Mouse (Mus musculus): ENCODE data around the gene Tlx1.

Tlx1 gene

DNA sequence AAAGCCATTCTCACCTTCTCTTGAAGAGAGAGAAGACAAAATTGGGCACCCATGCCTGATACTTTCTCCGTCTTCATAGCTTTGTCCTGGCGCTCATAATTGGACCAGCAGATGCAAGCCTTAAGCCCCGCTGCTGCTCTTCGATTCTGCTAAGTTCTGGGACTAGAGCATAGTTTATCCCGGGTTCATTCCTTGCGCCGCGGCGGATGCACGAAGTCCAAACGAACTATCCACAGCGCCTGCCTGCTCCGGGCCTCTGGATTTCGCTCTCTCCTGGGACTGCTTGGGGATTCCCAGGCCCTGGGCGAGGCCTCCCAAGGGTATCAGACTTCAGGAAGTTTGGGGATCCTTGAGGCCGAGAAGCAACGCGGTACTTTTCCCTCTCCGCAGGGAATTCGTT lies 8.4 kb downstream of the Tlx1 start:
- no peak for DNase-seq

DNA sequence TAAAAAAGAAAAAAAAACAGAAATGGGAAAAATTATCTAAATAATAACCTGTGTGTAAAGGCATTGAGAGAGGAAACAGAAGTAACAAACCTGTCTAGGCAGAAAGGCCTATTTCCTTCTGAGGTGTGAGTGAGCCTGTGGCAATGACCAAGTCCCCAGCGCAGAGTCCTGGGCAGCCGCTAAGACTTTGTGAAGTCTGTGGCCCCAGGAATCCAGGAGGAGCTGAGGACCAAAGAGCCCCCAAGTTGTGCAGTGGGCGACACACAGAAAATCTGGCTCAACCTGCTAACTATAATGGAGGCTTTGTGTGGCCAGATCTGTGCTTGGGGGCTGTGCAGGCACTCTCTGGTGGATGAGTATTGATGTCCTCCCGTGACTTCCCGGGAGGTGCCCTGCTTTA lies 9.0 kb downstream of the Tlx1 start:
- DNase-seq = no peak

DNA sequence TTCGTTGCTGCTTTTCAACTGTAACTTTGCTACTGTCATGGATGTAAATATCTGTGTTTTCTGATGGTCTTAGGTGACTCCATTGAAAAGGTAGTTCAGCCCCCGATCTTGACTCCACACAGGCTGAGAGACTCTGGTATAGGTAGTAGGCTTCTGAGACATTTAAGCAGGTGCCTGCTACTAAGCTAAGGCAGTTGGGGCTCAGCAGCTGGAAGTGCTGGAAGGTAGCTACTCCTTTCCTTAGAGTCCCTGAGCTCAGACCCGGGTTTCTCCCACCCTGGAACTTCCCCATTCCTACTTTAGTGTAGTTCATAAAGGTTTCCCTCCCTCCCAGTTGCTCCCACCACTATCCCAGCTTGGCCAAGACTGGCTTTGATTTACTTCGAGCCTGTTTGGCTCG lies 9.5 kb downstream of the Tlx1 start:
- DNase-seq = no peak

DNA sequence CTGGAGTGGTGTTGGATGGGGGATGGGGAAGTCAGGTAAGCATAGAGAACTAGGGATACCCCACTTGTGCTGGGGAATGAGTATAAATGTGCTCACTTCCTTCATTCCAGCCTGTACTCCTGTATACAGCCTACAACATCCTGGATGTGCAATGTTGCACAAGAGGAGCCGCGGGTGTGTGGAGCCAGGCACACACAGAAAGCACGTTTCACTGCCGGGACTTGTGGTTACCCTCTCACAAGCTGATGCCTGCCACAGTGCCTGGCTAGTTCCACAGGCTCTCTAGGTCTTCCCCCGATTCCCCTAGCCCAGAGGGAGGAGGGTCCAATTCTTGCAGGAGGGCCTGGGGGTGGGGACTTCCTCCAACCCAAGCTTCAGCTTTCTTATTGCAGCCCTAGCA lies 10.0 kb downstream of the Tlx1 start:
- no peak for DNase-seq

DNA sequence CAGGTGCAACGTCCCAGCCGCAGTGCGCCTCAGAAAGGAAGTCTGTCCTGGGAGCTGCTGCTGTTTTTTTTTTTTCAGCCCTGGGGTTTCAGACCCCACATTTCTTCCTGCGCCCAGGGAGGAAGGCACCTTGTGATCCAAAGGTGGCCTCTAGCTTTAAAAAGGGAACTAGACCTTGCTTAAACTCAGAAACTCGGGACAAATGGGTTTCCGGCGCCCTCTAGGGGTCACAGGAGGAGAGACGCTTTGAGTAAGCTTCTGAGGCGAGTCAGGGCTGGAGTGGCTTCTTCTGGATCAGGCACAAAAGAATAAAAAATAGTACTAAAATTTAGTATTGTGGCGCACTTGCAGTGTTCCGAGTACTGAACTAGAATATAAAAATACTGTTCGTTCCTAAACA lies 10.6 kb downstream of the Tlx1 start:
- DNase-seq = peak; percentile 63 to 66

DNA sequence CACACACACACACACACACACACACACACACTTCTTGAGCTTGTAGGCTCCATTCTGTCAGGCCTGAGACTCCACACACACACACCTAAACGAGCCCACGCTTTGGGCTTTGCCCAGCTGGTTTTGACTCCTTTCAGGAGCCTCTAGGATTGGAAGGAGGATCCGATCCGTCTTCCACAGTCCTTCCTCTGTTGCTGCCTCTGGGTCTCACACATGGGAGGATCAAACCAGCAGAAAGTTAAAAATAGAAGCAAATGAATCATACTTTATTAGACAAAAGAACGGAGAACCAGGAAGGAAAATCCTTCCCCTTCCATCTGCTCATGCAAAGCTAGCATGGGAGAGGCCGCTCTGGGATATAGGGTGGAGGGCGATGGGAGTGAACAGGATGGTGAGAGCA lies 11.7 kb downstream of the Tlx1 start:
- no peak for DNase-seq

- no peak for DNase-seq
Observed at GRCm38 (mm10) chr19:45162871-45163270, 12.4 kb downstream of the Tlx1 start.

DNA sequence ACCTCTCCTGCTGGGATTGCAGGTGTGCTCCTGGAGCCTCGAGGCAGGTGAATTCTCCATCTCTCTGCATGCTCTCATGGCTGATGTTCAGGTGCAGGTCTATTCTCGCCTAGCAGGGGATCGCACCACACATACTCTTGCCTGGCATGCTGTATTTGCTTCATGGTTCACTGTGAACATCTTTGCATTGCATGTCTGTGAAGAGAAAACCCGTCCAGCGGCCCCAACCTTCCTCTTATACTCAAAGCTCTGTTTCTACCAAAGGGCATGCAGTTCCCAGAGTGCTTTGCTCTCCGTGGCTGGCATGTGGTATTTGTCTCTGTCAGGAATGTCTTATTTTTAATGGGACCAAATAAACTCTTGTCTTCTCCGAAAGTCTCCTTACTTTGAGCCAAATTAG lies 20.0 kb downstream of the Tlx1 start:
- DNase-seq = no peak

DNA sequence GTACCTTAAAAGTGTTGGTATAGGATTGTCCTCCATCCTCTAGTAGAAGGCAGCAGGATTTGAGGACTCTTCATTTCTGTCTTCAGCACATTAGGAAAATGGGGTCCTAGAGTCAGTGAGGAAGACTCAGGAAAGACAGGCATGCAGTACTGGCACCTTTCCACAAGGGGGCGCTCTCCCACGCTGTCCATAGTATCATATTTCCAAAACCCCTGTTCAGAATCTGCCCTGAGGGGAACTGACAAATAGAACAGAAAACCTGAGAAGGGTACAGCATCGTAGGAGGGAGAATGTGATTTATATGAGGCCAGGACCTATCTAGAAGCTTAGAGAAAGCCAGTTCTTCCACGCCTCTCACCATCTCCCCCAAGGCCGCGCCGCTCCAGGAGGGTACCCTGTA lies 24.3 kb downstream of the Tlx1 start:
- DNase-seq = no peak

DNA sequence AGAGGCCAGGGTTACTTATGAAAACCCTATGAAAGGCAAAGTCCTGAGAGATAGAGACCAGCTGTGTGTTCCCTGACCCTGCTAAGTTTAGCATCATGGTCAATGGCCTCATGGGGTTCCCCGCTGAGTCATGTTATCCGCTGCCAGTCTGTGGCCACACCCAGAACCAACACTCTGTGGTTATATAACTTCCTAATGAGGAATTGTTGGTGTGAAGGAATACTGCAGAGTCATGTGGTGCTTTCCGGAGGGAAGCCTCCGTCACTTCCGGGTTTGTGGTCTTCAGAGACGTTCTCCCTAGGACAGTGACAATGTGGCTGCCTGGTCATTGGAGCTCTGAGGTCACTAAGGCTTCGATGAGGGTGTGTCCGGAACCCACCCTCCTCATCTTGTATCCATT lies 25.8 kb downstream of the Tlx1 start:
- no peak for DNase-seq

- DNase-seq = peak; percentile 63 to 67
Observed at GRCm38 (mm10) chr19:45177004-45177737, 26.7 kb downstream of the Tlx1 start.

DNA sequence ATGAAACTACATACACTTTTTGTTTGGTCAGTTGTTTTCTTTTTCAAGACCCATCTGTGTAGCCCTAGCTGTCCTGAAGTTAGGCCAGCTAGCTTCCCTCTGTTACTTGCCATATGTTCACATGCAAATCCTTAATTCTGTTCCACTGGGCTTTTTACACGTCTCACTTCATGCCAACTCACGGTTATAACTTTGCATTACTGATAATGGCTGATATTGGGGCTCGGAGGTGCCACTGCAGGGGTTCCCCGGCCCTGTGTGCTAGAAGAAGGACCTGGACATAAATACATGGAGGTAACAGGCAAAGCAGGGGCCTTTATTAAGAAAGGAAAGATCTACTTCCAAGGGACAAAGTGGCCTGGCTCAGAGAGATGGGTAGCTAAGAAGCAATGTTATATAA lies 29.0 kb downstream of the Tlx1 start:
- no peak for DNase-seq

DNA sequence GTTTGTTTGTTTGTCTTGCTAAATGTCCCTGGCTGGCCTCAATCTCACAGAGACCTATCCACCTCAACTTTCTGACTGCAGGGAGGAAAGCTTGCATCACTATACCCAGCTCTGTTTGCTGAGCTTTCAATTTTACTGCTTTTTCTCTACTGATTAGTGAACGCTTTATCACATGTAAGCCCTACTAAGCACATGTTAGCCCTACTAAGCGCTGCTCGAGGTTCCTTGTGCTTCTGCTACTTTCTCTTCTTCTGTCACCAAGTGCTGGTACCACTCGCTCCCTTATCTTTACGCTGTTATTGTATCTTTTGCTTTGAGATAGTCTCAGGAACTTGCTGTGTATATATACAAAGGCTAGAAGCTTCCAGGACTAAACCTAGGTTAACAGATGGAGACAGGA lies 30.0 kb downstream of the Tlx1 start:
- no peak for DNase-seq

GRCm38 (mm10) chr19:45194651-45195050 lies 44.2 kb downstream of the Tlx1 start:
- DNase-seq = no peak

GRCm38 (mm10) chr19:45196967-45197366 lies 46.5 kb downstream of the Tlx1 start:
- no peak for DNase-seq

DNA sequence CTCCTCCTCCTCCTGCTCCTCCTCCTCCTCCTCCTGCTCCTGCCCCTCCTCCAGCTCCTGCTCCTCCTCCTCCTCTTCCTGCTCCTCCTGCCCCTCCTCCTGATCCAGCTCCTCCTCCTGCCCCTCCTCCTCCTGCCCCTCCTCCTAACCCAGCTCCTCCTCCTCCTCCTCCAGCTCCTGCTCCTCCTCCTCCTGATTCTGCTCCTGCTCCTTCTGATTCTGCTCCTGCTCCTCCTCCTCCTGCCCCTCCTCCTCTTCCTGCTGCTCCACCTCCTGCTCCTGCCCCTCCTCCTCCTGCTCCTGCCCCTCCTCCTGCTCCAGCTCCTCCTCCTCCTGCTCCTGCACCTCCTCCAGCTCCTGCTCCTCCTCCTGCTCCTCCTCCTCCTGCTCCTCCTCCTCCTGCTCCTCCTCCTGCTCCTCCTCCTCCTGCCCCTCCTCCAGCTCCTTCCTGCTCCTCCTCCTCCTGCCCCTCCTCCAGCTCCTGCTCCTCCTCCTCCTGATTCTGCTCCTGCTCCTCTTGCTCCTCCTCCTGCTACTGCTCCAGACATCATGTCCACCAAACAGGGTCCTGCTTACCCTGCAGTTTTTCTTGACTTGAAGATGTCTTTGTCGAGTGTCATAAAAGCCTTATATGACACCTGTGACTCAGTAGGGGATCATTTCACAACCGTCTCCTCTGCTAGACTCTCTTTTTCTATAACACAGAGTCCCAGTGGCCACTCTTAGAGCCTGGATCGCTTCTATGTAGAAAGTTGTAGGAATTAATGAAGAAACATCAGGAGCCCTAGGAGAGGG lies 55.0 kb downstream of the Tlx1 start:
- DNase-seq = no peak

All from cerebellum, postnatal 36 days (tissue).